Mouse (Mus musculus): ENCODE data around the gene Abat.

GRCm38 (mm10) chr16:8573041-8573440 is 59.8 kb downstream of the Abat start:
- TF ChIP-seq CTCF (IDR thresholded peaks at IDR 0.05; ENCODE audit: borderline replicate concordance, control insufficient read depth, extremely low read depth, insufficient read depth, low read length, poor library complexity) (no peak), POLR2A (IDR thresholded peaks at IDR 0.05; ENCODE audit: control insufficient read depth, extremely low read depth, insufficient read depth, low read length, poor library complexity) (no peak)

Measured in thymus, adult 2 months (tissue).